Mouse (Mus musculus) heart, embryonic 11.5 days (tissue): ENCODE measurements around the gene Them7. TPM values are rescaled to one million over a fixed set of nuclear protein-coding genes. Genes with fewer than 3 reads are reported as not detected.

Source experiments
- ATAC-seq: fragments of 200-750 bp; cut with Nextera tagmentation; replicated peaks from 2 replicates; pipeline ENCODE4 v1.8.0; 2017; ENCODE audit warnings: moderate library complexity; ENCODE audit not compliant: insufficient number of reproducible peaks, low FRiP score, low TSS enrichment
- H3K27ac ChIP-seq: fragments of 300-500 bp; sonication (generic); 2 replicates; pipeline ENCODE4 v1.5.1; 2014; ENCODE audit warnings: mild to moderate bottlenecking, low read depth, low read length
- H3K27me3 ChIP-seq: fragments of 300-500 bp; sonication (generic); 2 replicates; pipeline ENCODE4 v1.6.1; 2014; ENCODE audit warnings: mild to moderate bottlenecking, low read length, mixed read lengths; ENCODE audit not compliant: control insufficient read depth, insufficient read depth
- H3K36me3 ChIP-seq: fragments of 300-500 bp; sonication (generic); 2 replicates; pipeline ENCODE4 v1.6.1; 2014; ENCODE audit warnings: mild to moderate bottlenecking, low read length, moderate library complexity, mixed read lengths; ENCODE audit not compliant: control insufficient read depth, insufficient read depth
- H3K4me1 ChIP-seq: fragments of 300-500 bp; sonication (generic); 2 replicates; pipeline ENCODE4 v1.6.1; 2014; ENCODE audit warnings: low read length; ENCODE audit not compliant: control insufficient read depth, insufficient read depth
- H3K4me2 ChIP-seq: fragments of 300-500 bp; sonication (generic); 2 replicates; pipeline ENCODE4 v1.6.1; 2014; ENCODE audit warnings: mild to moderate bottlenecking, moderate library complexity
- H3K4me3 ChIP-seq: fragments of 300-500 bp; sonication (generic); 2 replicates; pipeline ENCODE4 v1.5.1; 2014; ENCODE audit warnings: low read depth, low read length
- H3K9ac ChIP-seq: fragments of 300-500 bp; sonication (generic); 2 replicates; pipeline ENCODE4 v1.6.1; 2014; ENCODE audit warnings: mild to moderate bottlenecking, low read depth, low read length, moderate library complexity
- H3K9me3 ChIP-seq: fragments of 300-500 bp; sonication (generic); replicated peaks from 2 replicates; pipeline ENCODE4 v1.6.1; 2016; ENCODE audit warnings: low read length; ENCODE audit not compliant: control insufficient read depth
- WGBS: fragments of 180-500 bp; shearing (Covaris S2); extraction: QIAGEN DNeasy Blood & Tissue Kit; methylation state at CpG from one replicate; pipeline ENCODE4 v1.1.7; 2014; ENCODE audit not compliant: insufficient replicate concordance; 5-methylcytosine and 5-hydroxymethylcytosine counted together
- polyA plus RNA-seq: library from polyadenylated mRNA; unstranded; fragments of >200 nt; fragmentation: Nextera tagmentation; extraction: Ambion mirVana; gene quantifications from 2 replicates; pipeline ENCODE4 v1.2.1, GENCODE M21; 2014

Gene Them7
- polyA plus RNA-seq, 1 experiment from 2014 or later = 1.5 TPM

DNA sequence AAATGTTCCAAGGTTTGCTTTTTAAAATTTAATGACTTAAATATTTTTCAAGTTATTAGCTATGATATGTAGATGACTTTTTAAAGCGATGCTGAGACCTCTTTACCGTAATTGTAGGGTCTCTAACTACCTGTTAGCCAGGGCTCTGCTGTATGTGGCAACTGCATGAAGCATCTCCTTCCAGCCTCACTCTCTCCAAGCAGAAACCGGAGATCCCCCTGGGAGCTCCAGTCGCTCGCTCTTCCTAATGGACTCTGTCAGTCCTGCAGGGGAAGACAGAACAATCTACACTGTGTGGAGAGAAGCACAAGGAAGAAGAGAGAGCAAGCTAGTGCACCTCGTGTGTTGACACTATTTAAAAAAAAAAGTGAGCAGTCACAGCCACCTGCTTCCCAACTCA is 204.3 kb downstream of the Them7 start:
- Histone ChIP-seq H3K27ac (no peak overlapping the region), H3K9ac (no peak overlapping the region), H3K4me1 (peaks cover 11% of the 10 kb centered on the region; the same call in 1 of the 2 replicates), H3K27me3 (no peaks in the 10 kb centered on the region), H3K36me3 (no peaks in the 10 kb centered on the region), H3K4me2 (no peak overlapping the region), H3K4me3 (no peak overlapping the region), H3K9me3 (no peaks in the 10 kb centered on the region)
- no peak for ATAC-seq
- 12% methylated on average over 6 of the region's 6 CpGs for WGBS

Other genes starting within 250 kb of the Them7 start
- gene Eif3m, start 207.2 kb upstream of the Them7 start, polyA plus RNA-seq = 238 and 240 TPM in 2 replicates
- not detected in 2 replicates for gene Gm11060, start 132.3 kb upstream of the Them7 start, polyA plus RNA-seq
- gene Wt1, start 97.8 kb upstream of the Them7 start, polyA plus RNA-seq = 32.9 and 37.5 TPM in 2 replicates
- gene Rcn1, start 175.0 kb downstream of the Them7 start, polyA plus RNA-seq = 90.2 and 178 TPM in 2 replicates